Comparison of ENCODE assay signal across 13 mouse cellular contexts in the genomic region with DNA sequence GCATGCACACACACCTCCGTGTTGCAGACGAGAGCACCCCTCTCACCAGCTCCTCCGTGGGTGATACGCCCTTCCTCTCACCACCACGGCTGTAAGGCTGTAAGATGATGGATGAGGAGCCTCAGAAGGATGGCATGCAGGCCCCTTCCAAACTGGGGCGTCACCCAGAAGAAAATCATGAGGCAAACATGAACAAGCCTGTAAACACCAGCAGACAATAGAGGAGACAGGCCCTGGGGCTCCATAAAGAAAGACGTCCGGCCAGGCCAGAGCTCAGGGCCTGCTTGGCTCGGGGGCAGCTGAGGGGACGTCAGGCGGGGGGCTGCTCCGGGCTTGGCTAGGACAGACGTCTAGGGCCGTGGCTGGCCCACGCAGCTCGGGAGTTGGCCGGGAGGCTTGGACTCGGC. TPM values are rescaled to one million over a fixed set of nuclear protein-coding genes. Genes with fewer than 3 reads are reported as not detected.
DNase-seq lines count a peak whose midpoint lies in the region; ATAC-seq lines count a peak whose summit lies in the region.
"Had no signal": no experiment of that assay in that cellular context is flagged by ENCODE, and none has a peak within 500 bp of the region (broad histone marks: within the 10 kb centered on the region; RNA-seq: fewer than 3 reads in every experiment).

No protein-coding gene starts in this region.

- no peak for ATAC-seq in hindbrain, embryonic 14.5 days (ENCODE audit: low FRiP score)
- ATAC-seq in midbrain, embryonic 14.5 days (ENCODE audit: low FRiP score, low TSS enrichment) = no peak

- H3K4me1 ChIP-seq in hindbrain, embryonic 10.5 days (replicated peaks) = peaks cover 8% of the 10 kb centered on the region; the same call in 1 of the 2 replicates
- H3K4me1 ChIP-seq in hindbrain, embryonic 14.5 days (replicated peaks; ENCODE audit: control insufficient read depth, insufficient read depth, low read length) = no peaks in the 10 kb centered on the region; the same call in 1 of the 2 replicates
- 0 out of 2 replicates have a peak, but pooled peaks cover 7% of the 10 kb centered on the region for H3K4me1 ChIP-seq in embryonic facial prominence, embryonic 10.5 days
- no peaks in the 10 kb centered on the region for H3K4me1 ChIP-seq in midbrain, embryonic 14.5 days (ENCODE audit: control insufficient read depth, insufficient read depth, low read length)

- peak overlapping the region; percentile 45; the same call in 1 of the 2 replicates for H3K27ac ChIP-seq in hindbrain, embryonic 10.5 days
- no peak overlapping the region for H3K27ac ChIP-seq in hindbrain, embryonic 14.5 days
- H3K27ac ChIP-seq in embryonic facial prominence, embryonic 10.5 days (replicated peaks) = 0 out of 2 replicates have a peak overlapping the region, but pooled peaks have one; percentile 15
- H3K27ac ChIP-seq in midbrain, embryonic 14.5 days (replicated peaks; ENCODE audit: low read depth, low read length) = no peak overlapping the region
- H3K27ac ChIP-seq: neural tube, embryonic 15.5 days; stomach, embryonic 15.5 days had no signal

- 67% methylated on average over 18 of the region's 18 CpGs for WGBS in hindbrain, embryonic 10.5 days
- WGBS in hindbrain, embryonic 14.5 days = 55% methylated on average over 18 of the region's 18 CpGs
- 68% methylated on average over 18 of the region's 18 CpGs for WGBS in embryonic facial prominence, embryonic 10.5 days
- WGBS in midbrain, embryonic 14.5 days = 80% methylated on average over 18 of the region's 18 CpGs

- H3K36me3 ChIP-seq in hindbrain, embryonic 10.5 days = no peaks in the 10 kb centered on the region
- H3K36me3 ChIP-seq in hindbrain, embryonic 14.5 days (replicated peaks; ENCODE audit: control insufficient read depth, insufficient read depth) = no peaks in the 10 kb centered on the region
- H3K36me3 ChIP-seq in embryonic facial prominence, embryonic 10.5 days (replicated peaks) = no peaks in the 10 kb centered on the region
- H3K36me3 ChIP-seq in midbrain, embryonic 14.5 days (ENCODE audit: control insufficient read depth, insufficient read depth, low read length) = no peaks in the 10 kb centered on the region
- H3K36me3 ChIP-seq: neural tube, embryonic 15.5 days; stomach, embryonic 15.5 days had no signal

- H3K9me3 ChIP-seq in hindbrain, embryonic 10.5 days = no peaks in the 10 kb centered on the region
- H3K9me3 ChIP-seq in hindbrain, embryonic 14.5 days (ENCODE audit: control insufficient read depth, low read length) = no peaks in the 10 kb centered on the region
- H3K9me3 ChIP-seq in embryonic facial prominence, embryonic 10.5 days = no peaks in the 10 kb centered on the region
- no peaks in the 10 kb centered on the region; the same call in 1 of the 2 replicates for H3K9me3 ChIP-seq in midbrain, embryonic 14.5 days (ENCODE audit: control insufficient read depth, low read length)
- H3K9me3 ChIP-seq: neural tube, embryonic 15.5 days; stomach, embryonic 15.5 days had no signal

- H3K27me3 ChIP-seq in hindbrain, embryonic 10.5 days (ENCODE audit: insufficient read depth, poor library complexity, severe bottlenecking) = no peaks in the 10 kb centered on the region
- no peaks in the 10 kb centered on the region for H3K27me3 ChIP-seq in hindbrain, embryonic 14.5 days (ENCODE audit: control insufficient read depth, insufficient read depth, low read length)
- 0 out of 2 replicates have a peak, but pooled peaks cover 11% of the 10 kb centered on the region for H3K27me3 ChIP-seq in embryonic facial prominence, embryonic 10.5 days (replicated peaks; ENCODE audit: low read depth, poor library complexity, severe bottlenecking)
- no peaks in the 10 kb centered on the region for H3K27me3 ChIP-seq in midbrain, embryonic 14.5 days (ENCODE audit: control insufficient read depth, insufficient read depth, low read length)
- H3K27me3 ChIP-seq: neural tube, embryonic 15.5 days; stomach, embryonic 15.5 days had no signal

- no peak for DNase-seq in hindbrain, embryonic 10.5 days (ENCODE audit: low spot score)
- DNase-seq in hindbrain, embryonic 14.5 days (ENCODE audit: low spot score) = no peak
- no peak for DNase-seq in embryonic facial prominence, embryonic 10.5 days (ENCODE audit: low spot score)
- peak; percentile 43 to 46 for DNase-seq in heart, postnatal 10 days
- peak; percentile 91 for DNase-seq in lung, postnatal 10 days
- DNase-seq in T-cell, adult 2 months (ENCODE audit: low spot score) = no peak
- DNase-seq in midbrain, embryonic 14.5 days = no peak
- DNase-seq: adrenal gland, postnatal 36 days; cerebellum, adult 11-12 months; left cerebral cortex, postnatal 4 days had no signal

- no peak overlapping the region for H3K4me3 ChIP-seq in hindbrain, embryonic 10.5 days
- H3K4me3 ChIP-seq in hindbrain, embryonic 14.5 days (replicated peaks; ENCODE audit: low read length) = no peak overlapping the region
- no peak overlapping the region for H3K4me3 ChIP-seq in embryonic facial prominence, embryonic 10.5 days
- H3K4me3 ChIP-seq in midbrain, embryonic 14.5 days (replicated peaks; ENCODE audit: low read depth, low read length) = no peak overlapping the region
- H3K4me3 ChIP-seq: neural tube, embryonic 15.5 days; stomach, embryonic 15.5 days had no signal

- no peak overlapping the region for H3K9ac ChIP-seq in hindbrain, embryonic 14.5 days
- H3K9ac ChIP-seq in midbrain, embryonic 14.5 days (replicated peaks; ENCODE audit: low read length) = no peak overlapping the region
- H3K9ac ChIP-seq: neural tube, embryonic 15.5 days; stomach, embryonic 15.5 days had no signal

- no peak overlapping the region for H3K4me2 ChIP-seq in hindbrain, embryonic 14.5 days (replicated peaks)
- no peak overlapping the region for H3K4me2 ChIP-seq in midbrain, embryonic 14.5 days (ENCODE audit: low read length)
- H3K4me2 ChIP-seq: neural tube, embryonic 15.5 days; stomach, embryonic 15.5 days had no signal

- intact Hi-C loops in heart, postnatal 10 days (cut with DNase I) = no loop called here

RNA-seq across cellular contexts. Expression of a gene that starts 50.6 kb away (rescaled TPM):
- 1.2 and 2.3 TPM in 2 replicates for polyA plus RNA-seq in hindbrain, embryonic 10.5 days (2016; fragmentation: Nextera tagmentation; extraction: Ambion mirVana)
- polyA plus RNA-seq in hindbrain, embryonic 14.5 days (2014; fragmentation: Nextera tagmentation; extraction: Ambion mirVana) = 17.9 and 21.4 TPM in 2 replicates
- 2.4 and 3.9 TPM in 2 replicates for polyA plus RNA-seq in embryonic facial prominence, embryonic 10.5 days (2016; fragmentation: Nextera tagmentation; extraction: Ambion mirVana)
- total RNA-seq in heart, postnatal 10 days (2021) = 100 to 1,000 TPM; 610 to 981 TPM
- 2.0 and 3.4 TPM in 2 replicates for polyA plus RNA-seq in midbrain, embryonic 14.5 days (2014; fragmentation: Nextera tagmentation; extraction: Ambion mirVana)
- total RNA-seq: hematopoietic stem cell, adult 5-6 weeks had no signal

Comparison
In these comparisons a context has a peak if more than half of its experiments do, and no peak if none do; other contexts are left out.
1. H3K27ac ChIP-seq: peak in hindbrain, embryonic 10.5 days (single experiment) and embryonic facial prominence, embryonic 10.5 days (single experiment); none in hindbrain, embryonic 14.5 days (single experiment) and midbrain, embryonic 14.5 days (single experiment).
2. DNase-seq: peak in heart, postnatal 10 days (2 of 2) and lung, postnatal 10 days (single experiment); none in hindbrain, embryonic 10.5 days (single experiment), hindbrain, embryonic 14.5 days (single experiment), embryonic facial prominence, embryonic 10.5 days (single experiment), T-cell, adult 2 months (single experiment) and midbrain, embryonic 14.5 days (single experiment).